Mouse (Mus musculus): ENCODE measurements around the gene Ehd1.

- TF ChIP-seq CTCF (IDR thresholded peaks at IDR 0.05; ENCODE audit: low read depth) (peak; percentile 60), EP300 (IDR thresholded peaks at IDR 0.05; ENCODE audit: low read depth) (peak; percentile 53; the same call in 1 of the 2 replicates)
These were observed at the start of gene Ehd1 for GRCm38 (mm10) chr19:6276426-6277421.

Measured in liver, embryonic 14.5 days (tissue).